Mouse (Mus musculus): Measurements from ENCODE around the gene Xbp1.
"Not testable (repeated sequence)": the region's sequence is repeated elsewhere in the genome, so short reads cannot be mapped to it uniquely, and the experiment has no call there.

The Xbp1 gene

DNA sequence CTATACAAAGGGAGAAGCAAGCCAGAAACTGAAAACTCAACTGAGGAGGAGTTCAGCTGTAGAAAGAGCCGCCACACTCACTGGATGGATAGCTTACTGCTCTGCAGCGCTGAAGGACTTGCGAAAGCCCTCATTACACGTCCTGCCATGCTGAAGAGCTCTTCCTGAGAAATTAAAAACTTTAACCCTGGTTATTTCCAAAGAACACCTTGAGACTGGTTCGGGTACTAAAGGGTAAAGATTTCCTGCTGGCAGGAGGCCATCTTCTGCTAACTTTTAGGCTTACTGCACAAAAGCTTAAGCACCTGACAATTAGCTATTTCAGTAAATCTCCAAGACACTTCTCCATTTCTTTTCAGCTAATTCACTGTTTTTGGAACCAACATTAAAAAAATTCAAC lies 9.7 kb downstream of the Xbp1 start:
- DNase-seq, result peak; percentile 56 to 74

DNA sequence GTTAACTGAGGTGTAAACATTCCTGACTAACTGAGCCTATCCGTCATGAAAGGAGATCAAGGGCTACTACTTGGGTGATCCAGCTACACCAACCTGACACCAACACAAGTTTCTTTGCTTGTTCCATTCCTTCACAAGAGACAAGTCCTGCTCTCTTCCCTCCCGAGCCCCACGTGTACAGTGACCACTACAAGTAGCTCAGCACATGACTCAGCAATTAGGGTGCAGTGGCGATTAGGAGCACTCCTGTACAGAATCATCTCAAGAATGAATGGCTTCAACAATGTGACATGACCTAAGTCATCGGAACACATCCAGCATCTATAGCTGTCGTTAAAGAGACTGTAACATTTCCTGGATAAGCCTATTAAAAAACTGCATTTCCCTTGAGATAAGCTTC lies 10.3 kb downstream of the Xbp1 start:
- DNase-seq, result no peak

GRCm38 (mm10) chr11:5533108-5533507 lies 12.6 kb downstream of the Xbp1 start:
- DNase-seq, result peak; percentile 75 to 94

GRCm38 (mm10) chr11:5537454-5537853 lies 17.0 kb downstream of the Xbp1 start:
- DNase-seq, result not testable (repeated sequence)

DNA sequence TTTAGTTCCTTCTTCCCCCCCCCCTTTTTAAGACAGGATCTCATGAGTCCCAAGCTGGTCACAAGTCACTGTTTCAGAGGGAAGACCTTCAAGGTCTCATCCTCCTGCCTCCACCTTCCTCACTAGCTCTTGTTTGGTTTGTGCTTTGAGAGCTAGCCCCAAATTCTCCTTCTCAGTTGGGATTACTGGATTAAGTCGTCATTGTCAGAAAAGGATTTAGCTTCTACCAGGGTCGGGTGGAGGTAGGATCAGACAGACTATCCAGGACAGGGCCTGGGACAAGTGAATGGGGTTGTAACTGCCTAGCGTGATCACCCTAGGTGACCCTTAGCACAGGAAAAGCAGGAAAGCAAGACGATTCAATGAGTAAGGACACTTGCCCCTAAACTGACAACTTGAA lies 19.9 kb downstream of the Xbp1 start:
- DNase-seq, result no peak

GRCm38 (mm10) chr11:5541230-5541798 lies 20.9 kb downstream of the Xbp1 start:
- DNase-seq, result peak in 1 of 2 experiments; percentile 19

GRCm38 (mm10) chr11:5541799-5542481 lies 21.5 kb downstream of the Xbp1 start, which contains the start of gene Ccdc117:
Ccdc117 (minus strand) TSS chr11:5542187.
- DNase-seq, result peak; percentile 96 to 97

- DNase-seq, result no peak
Observed at GRCm38 (mm10) chr11:5542482-5543185, 22.2 kb downstream of the Xbp1 start.

GRCm38 (mm10) chr11:5543281-5543680 lies 22.8 kb downstream of the Xbp1 start:
- no peak for DNase-seq

DNA sequence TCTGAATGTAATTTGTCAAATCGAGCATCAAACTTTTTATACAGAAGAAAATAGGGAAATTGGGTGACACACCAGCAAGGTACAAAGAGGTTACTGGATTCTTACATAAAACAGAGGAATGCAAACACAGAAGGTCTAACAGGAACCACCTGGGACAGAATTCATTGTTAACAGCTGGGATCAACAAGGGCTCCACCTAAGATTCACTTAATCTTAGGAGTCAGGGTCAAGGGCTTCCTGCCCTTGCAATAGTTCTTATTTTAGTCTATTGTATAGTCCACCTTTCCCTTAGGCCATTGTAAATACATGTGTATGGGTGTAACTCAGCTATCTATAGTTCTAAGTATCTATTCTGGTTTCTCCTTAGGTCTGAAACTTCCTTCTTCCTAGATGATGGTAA lies 24.2 kb downstream of the Xbp1 start:
- not testable (repeated sequence) for DNase-seq

DNA sequence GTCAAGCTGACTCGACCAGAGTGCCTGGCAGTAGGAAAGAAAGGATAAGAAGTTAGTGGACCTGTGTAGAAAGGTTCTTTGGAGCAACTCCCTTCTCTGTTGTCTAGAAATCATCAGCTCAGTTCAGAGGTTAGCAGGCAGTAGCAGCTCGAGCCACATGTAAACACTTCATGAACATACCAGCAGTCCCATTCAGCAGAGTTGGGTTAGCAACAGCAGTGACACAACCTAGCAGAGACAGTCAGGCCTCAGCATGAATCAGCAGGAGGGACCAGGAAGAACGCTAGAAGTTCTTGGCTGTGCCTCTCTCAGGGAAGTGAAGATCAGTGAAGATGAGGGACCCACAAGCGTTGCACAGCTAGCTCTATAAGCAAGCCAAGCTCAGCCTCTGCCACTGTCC lies 25.0 kb downstream of the Xbp1 start:
- no peak for DNase-seq

GRCm38 (mm10) chr11:5546693-5547092 lies 26.2 kb downstream of the Xbp1 start:
- no peak for DNase-seq

GRCm38 (mm10) chr11:5551430-5551829 lies 31.0 kb downstream of the Xbp1 start:
- no peak for DNase-seq

GRCm38 (mm10) chr11:5551931-5552330 lies 31.5 kb downstream of the Xbp1 start:
- DNase-seq, result no peak

- DNase-seq, result no peak
Observed at GRCm38 (mm10) chr11:5560273-5560672, 39.8 kb downstream of the Xbp1 start.

GRCm38 (mm10) chr11:5562625-5563268 lies 42.3 kb downstream of the Xbp1 start:
- DNase-seq, result no peak

GRCm38 (mm10) chr11:5563898-5564297 lies 43.4 kb downstream of the Xbp1 start:
- no peak for DNase-seq

DNA sequence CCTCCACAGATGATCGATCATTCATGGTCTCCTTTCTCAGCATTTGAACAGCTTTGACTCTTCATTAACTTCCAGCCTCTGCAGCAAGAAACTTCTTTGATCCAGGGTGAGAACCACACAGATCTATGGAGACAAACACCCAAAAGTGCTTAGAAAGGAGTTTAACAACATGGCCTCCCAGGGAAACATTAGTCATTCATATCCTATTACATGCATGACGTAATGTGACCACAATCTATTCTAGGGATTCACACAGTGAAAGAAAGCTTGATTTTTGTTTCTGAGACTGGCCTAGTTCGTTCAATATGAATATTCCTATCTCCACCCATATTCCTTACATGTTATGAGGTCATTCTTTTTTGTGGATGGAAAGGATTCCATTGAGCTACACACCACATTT lies 45.1 kb downstream of the Xbp1 start:
- no peak for DNase-seq

DNA sequence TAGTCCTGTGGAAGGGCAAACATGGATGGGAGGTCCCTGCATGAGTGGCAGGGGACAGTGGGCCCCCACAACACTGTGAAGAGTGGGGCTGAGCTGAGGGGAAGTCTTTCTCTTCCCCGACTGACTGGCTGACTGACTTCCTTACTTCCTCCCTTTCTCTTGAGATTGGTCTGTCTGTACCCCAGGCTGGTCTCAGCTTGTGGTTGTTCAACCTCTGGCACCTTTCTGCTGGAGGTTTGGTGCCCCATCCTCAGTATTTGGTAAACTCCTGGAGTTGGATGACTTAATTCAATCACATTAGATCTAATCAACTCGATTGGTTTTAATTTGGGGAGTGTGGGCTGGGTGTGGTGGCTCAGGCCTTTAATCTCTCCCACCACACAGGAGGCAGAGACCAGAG lies 46.0 kb downstream of the Xbp1 start:
- no peak for DNase-seq

GRCm38 (mm10) chr11:5567654-5568053 lies 47.2 kb downstream of the Xbp1 start:
- DNase-seq, result no peak

- no peak for DNase-seq
Observed at GRCm38 (mm10) chr11:5568082-5568481, 47.6 kb downstream of the Xbp1 start.

- no peak for DNase-seq
Observed at GRCm38 (mm10) chr11:5569474-5569873, 49.0 kb downstream of the Xbp1 start, which contains the start of gene Ankrd36. Ankrd36 (plus strand) TSS chr11:5569684.

DNA sequence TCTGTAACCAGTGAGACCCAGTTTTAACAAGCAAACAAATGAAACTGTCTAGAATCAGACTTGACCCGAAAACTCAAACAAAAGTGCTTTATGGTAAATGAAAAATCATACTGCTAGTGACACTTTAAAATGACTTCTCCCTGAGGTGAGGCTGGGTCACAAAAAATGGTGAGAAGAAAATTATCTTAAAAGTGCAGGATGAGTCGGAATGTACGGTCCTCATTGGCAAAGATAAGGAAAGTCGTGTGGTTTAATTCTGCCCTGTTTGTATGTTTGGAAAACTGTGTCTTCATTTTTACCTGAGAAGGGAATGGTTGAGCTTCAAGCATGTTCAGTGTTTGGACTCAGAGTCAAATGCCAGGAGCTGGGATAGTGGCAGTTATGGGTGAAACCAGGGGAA lies 51.4 kb downstream of the Xbp1 start:
- DNase-seq, result no peak

DNA sequence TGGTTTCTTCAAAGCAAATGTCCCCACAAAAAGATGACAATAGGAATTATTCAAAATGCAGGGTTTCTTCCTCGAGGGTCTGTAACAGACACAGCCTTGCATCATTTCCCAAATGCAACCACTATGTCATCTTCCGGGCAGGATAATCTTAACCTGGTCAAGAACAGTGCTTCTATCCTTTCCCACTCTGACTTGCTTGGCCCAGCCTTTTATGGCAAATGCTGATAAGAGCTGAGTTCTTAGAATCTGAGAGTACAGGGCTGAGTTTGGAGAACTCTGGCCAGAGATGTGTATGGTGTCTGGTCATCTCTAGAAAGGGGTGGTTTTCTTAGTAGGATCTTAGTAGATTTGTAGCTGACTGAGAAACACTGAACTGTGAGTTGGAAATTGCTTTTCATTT lies 53.4 kb downstream of the Xbp1 start:
- no peak for DNase-seq

Data from kidney, postnatal 36 days (tissue).